Mouse (Mus musculus): ENCODE results near the gene Nudc.
A peak's percentile ranks its signal among the peaks of the same experiment; 100 is the strongest.

Gene Nudc

DNA sequence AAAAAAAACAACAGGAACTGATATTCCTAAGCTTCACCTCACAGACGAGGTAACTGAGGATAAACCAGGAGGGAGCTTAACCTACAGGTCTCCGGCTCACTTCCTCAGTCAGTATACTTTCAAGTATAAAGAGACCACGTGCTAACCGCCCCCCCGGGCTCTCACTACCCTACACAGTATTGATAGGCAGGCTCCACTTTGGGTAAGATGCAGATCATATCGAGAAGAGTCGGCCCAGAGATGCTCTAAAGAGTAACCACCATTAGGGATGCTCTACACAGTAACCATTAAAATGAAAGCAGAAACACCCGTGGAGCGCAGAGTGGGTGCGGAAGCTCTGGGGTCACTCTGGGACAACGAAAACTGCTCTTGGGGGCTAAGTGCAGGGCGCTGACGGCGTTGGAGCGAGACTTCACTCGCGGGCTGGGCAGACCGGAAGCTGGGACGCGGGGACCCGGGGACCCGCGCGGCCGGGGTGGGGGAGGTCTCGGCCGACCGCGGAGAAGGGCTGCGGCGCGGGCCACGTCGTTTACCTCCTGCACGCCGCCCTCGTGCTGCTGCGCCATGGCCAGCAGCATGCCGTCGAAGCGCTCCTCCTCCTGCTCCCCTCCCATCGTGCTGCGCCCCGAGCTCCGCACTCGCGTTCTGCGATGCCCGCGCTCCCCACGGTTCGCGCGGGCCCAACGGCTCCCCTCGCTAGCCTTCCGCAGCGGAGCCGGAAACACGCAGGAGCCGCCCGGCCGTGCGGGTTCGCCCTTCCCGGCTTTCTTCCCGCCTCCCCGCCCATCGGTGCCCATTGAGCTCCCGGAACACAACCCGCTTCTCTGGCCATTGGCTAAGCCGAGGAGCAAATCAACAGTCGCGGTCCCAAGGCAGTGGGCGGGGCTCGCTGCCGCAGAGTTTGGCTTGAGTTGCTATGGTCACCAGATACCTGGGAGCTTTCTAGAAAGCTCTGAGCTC, at the start of gene Nudc:
Nudc (minus strand) TSS at position 725 of the 960 bp plus-strand sequence.
- DNase-seq = peak; percentile 97

DNA sequence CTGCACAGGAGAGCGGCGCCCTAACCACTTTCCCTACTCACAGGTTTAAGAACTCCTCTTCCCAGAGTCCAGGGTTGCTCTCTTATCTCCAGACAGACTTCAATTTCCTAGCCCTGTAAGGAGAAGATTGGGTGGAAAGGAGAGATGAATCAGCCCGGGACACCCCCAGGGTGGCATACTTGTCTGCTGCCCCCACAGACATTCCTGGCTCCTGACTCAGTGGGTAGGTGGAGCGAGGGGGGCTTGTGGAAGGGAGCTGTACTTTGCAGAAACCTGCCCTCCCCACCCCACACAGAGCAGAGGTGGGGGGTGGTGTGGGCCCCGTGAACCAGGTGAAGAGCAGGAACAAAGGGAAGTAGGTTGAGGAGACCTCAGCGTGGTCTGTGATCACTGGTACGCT, 49.7 kb upstream of the Nudc start:
- no peak for DNase-seq

DNA sequence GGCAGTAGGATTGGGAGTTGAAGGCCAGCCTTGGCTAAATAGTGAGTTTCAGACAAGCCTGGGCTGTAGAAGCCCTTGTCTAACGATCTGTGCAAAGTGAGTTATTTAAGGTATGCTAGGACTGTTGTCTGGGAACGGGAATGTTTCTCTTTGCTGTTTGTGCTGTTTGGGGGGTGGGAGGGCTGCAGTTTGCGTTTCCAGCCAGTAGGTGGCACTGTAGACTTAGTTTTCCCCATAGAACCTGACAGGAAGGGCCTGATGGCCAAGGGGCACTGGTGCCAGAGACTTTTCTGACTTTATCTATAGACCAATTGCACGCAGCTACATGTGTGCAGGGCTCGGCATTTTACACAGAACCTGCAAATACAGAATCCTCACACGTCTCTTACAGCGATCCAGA, 46.8 kb upstream of the Nudc start:
- DNase-seq = no peak

DNA sequence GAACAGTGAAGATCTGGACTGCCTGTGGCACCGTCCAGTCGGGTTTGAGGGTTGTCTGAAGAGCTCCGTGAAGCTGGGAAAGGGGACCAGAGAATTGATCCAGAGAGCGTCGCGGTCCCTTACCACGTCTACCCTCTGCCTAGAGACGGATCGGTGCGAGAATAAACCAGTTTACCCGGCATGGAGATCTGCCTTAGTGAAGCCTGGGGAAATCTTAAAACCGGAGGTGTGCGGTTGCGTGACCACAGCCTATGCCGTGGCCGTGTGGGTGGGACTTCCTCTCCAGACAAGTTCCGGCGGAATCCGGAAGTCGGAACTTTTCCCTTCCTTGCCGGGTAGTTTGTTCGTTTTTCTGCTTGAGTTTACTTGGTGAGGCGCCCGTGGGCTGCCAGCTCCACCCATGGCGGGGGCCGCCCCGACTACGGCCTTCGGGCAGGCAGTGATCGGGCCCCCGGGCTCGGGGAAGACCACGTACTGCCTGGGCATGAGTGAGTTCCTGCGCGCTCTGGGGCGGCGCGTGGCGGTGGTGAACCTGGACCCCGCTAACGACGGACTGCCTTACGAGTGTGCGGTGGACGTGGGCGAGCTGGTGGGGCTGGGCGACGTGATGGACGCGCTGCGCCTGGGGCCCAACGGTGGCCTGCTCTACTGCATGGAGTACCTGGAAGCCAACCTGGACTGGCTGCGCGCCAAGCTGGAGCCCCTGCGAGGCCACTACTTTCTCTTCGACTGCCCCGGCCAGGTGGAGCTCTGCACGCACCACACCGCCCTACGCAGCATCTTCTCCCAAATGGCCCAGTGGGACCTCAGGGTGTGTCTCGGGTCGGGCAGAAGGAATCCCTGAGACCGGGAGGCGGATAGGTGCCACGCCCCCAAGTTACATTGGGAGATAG, 38.5 kb upstream of the Nudc start, which contains the start of gene Gpn2:
Gpn2 (plus strand) TSS at position 304 of the 893 bp plus-strand sequence.
- DNase-seq = peak; percentile 76

DNA sequence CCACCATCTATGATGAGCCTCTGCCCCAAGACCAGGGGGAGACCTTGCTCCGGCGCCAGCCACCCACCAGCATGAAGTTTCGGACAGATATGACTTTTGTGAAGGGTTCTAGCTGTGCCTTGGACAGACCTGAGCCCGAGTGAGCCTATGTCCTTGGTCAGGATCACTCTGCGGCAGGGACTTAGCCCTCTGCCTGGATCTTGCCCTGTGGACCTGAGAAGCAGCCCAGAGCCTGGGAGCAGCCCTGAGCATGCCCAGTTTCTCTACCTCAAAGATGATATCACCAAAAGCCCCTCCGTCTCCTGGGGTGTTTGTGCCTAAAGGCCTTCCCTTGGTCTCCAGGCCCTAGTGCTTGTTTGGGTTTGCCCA, 37.9 kb upstream of the Nudc start:
- DNase-seq = no peak

DNA sequence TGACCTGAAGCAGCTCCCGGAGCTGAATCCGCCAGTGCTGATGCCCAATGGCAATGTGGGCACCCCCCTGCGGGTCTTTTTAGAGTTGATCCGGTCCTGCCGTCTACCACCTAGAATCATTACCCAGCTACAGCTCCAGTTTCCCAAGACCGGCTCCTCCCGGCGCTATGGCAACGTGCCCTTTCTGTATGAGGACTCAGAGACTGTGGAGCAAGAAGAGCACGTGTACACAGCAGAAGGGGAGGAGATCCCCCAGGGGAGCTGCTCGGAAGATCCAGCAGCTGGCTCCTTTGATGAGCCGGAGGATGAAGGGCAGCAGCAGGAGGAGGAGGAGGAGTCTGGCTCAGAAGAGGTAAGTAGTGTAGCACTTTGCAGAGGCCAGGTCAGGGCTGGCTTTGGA, 32.2 kb upstream of the Nudc start:
- no peak for DNase-seq

DNA sequence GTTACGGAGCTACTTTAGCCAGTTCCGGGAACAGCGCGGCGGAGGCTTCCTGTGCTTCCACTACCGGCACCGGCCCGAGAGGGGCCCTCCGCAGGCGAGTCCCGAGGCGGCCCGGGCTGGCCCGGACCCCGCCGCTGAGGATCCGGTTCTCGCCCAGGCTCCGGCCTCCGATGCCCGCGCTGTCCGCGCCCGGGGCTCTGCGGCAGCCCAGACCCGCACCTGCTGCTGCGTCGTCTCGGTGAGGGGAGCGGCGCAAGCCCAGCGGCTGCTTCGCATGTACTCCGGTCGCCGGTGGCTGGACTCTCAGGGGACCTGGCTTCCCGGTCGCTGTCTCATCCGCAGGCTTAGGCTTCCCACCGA, 29.0 kb upstream of the Nudc start:
- no peak for DNase-seq

DNA sequence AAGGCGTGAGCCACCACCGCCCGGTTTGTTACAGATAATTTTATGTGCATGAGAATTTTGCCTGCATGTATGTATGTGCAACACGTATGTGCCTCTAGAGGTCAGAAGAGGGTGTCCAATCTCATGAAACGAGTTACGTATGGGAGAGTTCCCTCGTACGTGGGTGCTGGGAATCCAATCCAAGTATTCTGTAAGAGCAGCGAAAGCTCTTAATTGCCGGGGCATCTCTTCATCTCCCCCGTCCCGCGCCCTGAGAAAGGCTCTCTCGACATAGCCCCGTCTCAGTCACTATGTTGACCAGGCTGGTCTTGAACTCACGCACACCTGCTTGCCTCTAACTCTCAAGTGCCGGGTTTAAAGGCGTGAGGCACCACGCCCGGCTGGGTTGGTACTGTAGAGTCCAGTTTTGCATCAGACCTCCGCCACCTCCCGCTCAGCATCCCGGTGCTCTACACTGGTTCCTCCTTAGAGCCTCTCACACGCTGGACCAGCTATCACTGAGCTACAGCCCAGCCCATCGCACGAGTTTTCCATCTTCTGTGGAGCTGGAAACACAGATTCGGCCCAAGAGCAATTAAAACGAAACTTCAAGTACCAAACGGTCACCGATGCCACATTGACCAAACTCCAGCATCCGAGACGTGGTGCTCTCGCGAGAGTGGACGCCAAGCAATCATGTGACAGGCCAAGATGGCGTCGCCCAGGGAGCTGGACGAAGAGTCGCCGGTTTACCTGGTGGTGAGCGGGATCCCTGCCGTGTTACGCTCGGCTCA, 28.5 kb upstream of the Nudc start, which contains the start of gene Gpatch3:
Gpatch3 (plus strand) TSS at position 676 of the 773 bp plus-strand sequence.
- peak; percentile 91 for DNase-seq

DNA sequence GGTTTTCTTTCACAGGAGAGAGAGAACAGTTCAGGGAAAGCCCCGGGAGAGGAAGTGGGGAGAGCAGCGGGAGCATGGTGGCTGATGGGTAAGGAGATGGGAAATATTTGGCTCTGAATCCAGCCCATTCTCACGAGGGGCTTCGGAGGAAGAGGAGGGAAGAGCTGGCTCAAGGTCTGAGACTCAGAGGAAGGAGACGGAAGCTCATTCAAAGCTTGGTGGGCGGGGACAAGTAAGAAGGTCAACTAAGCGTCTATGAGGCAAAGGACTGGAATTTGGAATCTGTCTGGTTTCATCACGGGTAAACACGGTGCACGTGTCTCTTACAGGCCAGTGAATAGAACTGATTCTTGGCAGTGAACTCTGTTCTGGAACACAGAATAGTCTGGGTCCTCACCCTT, 24.3 kb upstream of the Nudc start:
- DNase-seq = no peak

DNA sequence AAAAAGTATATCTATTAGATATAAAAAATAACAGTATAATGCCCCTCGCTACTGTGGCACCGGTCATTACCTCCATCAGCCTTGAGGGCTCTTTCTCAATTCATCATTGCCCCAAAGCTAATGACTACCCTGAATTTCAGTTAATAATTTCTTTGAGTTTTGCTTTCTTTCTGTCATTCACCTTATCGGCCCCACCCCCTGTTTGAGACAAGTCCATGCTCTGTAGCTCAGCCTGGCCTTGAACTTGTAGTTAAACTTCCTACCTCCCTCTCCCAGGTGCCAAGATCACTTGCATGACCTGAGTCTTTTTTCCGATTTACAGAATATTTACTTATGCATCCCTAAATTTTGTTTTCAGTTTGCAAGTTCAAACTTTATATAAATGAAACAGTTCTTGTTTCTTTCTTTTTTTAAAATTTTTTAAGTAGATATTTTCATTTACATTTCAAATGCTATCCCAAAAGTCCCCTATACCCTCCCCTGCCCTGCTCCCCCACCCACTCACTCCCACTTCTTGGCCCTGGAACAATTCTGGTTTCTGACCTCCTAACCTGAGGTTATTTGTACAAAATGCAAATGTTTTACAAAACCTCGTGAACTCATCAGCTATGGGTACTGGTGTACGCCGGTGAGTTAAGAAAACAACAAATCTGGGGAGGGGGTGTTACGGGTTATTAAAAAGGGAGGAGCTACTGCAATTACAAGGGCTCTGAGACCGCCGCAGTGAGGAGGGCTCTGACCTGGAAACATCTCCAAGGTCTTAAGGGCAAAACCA, 23.7 kb upstream of the Nudc start:
- DNase-seq = no peak

DNA sequence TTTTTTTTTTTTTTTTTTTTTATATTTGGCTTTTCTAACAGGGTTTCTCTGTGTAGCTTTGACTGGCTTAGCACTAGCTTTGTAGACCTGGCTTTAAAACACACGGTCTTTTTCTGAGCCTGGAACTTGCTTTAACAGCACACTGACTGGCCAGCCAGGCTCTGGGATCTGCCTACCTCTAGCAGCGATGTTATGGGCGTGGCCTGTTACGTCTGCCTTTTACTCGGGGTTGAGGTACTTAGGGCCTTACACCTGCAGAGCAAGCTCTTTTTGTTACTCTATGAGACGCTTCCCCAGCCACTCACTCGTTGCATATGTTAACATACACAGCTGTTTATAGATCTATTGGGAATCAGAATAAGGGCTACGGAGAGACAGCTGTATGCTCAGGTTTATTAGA, 21.5 kb upstream of the Nudc start:
- no peak for DNase-seq

DNA sequence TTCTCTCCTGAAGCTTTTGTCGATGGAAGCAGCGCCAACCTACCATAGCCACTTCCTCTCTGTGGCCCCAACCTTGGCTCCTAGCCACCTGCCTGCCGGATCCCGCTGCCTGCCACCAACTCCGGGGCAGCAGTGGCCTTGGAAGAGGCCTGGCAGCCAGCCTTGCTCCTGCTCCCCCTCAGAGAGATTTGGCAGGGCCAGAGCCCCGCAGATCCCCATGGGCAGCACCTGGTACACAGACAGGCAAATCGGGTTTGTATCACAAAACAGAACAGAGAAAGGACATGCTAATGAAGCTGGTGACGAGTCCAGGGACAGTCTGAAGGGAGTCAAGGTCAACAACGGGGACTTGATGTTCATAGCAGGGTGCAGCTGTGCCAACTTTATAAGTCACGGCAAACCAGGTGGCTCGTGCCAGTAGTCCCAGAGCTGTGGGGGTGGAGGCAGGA, 17.4 kb upstream of the Nudc start:
- peak; percentile 92 for DNase-seq

DNA sequence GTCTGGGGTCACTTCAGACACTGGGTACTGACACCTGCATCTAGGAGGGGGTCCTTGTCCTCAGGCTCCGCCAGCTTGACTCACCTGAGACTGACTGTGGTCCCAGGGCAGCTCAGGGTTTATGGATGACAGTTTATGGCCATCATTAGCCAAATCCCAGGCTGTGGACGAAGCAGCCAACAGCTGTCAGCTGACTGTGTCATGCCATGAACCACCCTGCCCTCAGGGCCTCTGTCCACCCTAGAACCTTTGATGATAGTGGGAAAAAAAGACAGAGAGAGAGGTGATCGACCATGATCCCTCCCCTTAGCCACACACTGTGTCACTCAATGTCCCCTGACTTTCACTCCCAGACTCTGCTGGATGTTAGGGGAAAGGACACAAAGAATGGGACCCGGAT, 15.8 kb upstream of the Nudc start:
- DNase-seq = no peak

DNA sequence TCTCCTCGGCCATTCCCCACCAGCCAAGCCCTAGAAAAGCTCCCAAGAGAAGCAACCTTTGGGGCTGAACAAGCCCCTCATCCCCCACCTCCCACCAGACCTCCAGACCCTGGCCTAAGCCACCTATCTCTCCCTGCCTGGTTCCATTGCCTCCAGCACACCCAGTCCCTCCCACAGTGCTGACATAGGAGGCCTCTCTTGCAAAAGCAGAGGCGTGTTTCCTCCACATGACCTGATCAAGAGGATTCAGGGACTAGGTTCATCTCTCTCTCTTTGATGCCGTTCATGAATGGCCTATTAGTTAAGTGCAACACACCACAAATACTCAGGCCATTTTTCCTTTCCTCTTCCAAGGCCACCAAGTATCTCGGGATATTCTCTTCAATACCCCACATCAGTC, 14.1 kb upstream of the Nudc start:
- no peak for DNase-seq

DNA sequence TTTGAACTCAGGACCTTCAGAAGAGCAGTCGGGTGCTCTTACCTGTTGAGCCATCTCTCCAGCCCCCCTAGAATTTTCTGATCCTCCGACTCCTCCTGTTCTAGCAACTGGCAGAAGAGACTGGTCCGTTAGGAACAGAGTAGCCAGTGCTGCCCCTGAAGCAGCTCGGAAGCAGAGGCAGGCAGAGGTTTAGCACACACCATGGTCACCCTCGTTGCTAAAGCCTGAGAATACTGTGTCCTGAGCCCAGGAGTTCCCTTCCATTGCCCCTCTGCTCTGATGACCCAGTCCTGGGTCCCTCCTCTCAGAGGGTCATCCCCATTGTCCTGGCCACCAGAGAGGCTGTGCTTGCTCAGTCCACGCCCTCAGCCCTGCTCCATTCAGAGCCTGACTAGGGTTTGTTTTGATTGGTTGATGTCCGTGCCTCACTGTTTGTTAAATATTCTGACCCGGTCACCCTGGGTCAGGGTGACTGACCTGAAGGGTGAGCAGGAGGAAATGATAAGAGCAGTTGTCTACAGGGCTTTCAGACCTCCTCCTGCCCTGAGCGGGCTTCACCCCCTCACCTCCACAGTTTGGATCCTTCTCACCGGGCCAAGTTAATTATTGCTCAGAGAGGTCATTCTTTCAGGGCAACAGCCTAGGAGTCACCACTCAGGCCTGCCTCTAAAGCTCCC, 11.4 kb upstream of the Nudc start:
- no peak for DNase-seq

DNA sequence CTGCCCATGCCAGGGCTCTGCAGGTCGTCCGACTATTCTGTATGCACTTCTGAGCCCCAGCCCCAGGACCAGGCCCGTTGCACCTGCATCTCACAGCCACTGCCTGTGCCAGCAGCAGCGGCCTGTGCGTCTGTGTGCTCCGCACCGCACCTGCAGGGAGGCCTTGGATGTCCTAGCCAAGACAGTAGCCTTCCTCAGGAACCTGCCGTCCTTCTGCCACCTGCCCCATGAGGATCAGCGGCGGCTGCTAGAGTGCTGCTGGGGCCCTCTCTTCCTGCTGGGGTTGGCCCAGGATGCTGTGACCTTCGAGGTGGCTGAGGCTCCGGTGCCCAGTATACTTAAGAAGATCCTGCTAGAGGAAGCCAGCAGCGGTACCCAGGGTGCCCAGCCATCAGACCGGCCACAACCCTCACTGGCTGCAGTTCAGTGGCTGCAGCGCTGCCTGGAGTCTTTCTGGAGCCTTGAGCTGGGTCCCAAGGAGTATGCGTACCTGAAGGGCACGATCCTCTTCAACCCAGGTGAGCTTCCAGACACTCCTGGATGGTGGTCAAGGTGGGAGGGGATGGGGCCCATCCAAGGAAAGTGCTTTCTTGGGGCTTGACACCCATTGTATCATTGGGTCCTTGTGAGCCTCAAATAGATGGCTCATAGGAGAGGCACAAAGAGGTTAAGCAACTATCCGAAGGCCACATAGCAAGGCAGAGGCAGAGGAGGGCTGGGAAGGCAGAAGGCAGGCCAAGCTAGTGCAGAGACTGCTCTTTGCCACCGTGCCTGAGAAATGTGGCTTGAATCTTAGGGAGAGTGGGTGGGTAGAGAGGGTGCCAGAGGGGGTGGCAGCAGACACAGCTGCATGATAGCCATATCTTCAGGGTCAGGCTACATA, 7.9 kb upstream of the Nudc start:
- no peak for DNase-seq

DNA sequence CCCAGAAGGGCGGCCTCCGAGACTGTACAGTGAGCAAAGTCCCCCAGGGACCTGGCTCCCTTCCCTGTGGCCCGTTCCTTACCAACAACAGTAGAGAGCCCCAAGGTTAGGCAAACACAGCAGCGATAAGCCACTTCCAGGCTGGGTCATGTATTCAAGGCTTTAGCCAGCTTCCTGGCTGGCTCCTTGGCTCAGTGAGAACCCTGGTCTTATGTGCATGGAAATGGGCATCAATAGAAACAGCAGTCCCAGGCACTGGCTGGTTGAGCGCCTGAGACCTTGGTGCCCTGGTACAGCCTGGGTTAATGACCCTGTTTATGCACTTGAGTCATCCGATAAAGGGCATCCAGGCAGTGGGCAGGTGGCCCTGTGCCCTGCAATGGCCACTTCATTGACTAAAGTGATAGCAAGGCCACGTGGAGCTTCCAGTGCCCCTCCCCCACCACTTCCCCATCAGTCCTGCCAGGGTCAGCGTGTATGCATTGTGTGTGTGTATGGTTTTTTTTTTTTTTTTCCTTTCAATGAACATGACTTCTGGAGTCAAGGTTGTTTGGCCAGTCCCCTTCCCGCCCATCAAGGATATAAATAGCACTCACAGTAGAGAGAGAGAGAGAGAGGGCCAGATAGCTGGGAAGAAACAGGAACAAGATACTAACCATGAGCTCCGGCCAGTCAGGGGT, 7.1 kb upstream of the Nudc start, which contains the start of gene Nr0b2:
Nr0b2 (plus strand) TSS at position 609 of the 680 bp plus-strand sequence.
- DNase-seq = no peak

DNA sequence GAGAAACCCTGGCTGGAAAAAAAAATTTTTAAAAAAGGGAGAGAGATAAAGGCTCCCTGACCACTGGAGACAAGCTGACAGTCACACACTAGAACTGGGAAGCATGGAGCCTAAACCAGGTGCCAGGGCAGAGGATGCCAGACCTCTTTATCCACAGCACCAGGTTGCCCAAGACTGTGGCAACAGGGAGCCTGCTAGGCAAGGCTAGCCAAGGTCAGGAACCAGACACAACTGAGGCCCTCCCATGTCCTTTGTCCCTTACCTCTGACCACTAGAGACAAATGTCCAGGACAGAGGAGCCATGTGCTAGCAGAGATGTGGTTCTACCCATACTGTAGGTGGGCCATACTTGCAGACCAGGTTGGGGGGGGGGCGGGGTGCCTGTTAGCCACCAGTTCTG, 6.2 kb upstream of the Nudc start:
- no peak for DNase-seq

DNA sequence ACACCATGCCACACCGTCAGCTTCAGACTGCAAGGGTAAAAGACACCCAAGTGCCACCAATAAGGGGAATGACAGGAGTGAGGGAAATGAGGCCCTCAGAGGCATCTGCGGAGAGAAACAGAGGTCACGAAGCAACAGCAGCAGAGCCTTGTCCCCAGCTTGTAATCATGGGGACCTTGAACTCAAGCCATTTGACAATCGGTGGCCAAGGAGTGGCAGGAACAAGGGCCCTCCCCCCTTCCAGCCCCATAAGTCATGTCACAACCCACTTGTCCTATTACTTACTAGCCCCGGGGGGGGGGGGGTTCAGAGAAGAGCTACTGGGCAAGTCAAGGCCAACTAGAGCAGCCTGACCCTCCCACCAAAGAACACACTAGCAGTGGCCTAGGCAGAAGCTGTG, 9.1 kb downstream of the Nudc start:
- no peak for DNase-seq

DNA sequence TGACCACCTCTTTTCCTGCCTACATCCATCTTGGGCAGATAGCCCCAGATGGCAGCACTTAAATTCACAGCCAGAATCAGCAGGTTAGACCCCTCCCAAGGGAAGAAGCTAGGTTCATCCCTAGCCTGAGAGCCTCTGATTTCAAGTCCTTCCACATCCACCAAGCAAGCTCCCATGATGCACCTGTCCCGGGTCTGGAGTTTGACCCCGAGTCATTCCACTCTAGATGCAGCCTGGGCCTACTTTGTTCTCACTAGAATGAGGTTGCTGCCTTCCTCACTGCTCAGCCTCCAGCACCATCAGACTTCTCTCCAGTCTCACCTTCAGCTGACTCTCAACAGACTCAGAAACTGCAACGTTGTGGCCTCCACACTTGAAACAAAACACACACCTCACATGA, 9.7 kb downstream of the Nudc start:
- no peak for DNase-seq

Data from cerebellum, adult 9-11 months (tissue).